Mouse (Mus musculus) olfactory bulb, adult 2 months (tissue): ENCODE measurements around the gene Tshz2.

ENCODE experiments used
- CTCF ChIP-seq: fragments of 200-500 bp; IDR thresholded peaks from 2 replicates; pipeline ENCODE4 v1.5.1; 2012; ENCODE audit warnings: low read depth, mild to moderate bottlenecking, low read length, moderate library complexity; ENCODE audit not compliant: insufficient read depth
- POLR2A ChIP-seq: fragments of 200-500 bp; IDR thresholded peaks from 2 replicates; pipeline ENCODE4 v1.6.1; 2012; ENCODE audit warnings: mild to moderate bottlenecking, low read depth, low read length, moderate library complexity; ENCODE audit not compliant: insufficient read depth

- TF ChIP-seq CTCF, result no peak
- TF ChIP-seq POLR2A, result no peak
Measured at GRCm38 (mm10) chr2:169834602-169835001, 201.8 kb downstream of the Tshz2 start.
